Mouse (Mus musculus) hindlimb bud, embryonic 11.5 days (tissue): ENCODE results near the gene Gm20219.

ENCODE experiments used
- DNase-seq: peaks from one replicate; pipeline ENCODE4 v3.0.0-alpha.2; 2012; ENCODE audit warnings: low read depth, low spot score; ENCODE audit errors: extremely low spot score

The Gm20219 gene

GRCm38 (mm10) chr17:56558448-56558847 is 4.3 kb upstream of the Gm20219 start:
- peak; percentile 41 for DNase-seq

GRCm38 (mm10) chr17:56552781-56553363 is 1.3 kb downstream of the Gm20219 start:
- DNase-seq: peak; percentile 78

DNA sequence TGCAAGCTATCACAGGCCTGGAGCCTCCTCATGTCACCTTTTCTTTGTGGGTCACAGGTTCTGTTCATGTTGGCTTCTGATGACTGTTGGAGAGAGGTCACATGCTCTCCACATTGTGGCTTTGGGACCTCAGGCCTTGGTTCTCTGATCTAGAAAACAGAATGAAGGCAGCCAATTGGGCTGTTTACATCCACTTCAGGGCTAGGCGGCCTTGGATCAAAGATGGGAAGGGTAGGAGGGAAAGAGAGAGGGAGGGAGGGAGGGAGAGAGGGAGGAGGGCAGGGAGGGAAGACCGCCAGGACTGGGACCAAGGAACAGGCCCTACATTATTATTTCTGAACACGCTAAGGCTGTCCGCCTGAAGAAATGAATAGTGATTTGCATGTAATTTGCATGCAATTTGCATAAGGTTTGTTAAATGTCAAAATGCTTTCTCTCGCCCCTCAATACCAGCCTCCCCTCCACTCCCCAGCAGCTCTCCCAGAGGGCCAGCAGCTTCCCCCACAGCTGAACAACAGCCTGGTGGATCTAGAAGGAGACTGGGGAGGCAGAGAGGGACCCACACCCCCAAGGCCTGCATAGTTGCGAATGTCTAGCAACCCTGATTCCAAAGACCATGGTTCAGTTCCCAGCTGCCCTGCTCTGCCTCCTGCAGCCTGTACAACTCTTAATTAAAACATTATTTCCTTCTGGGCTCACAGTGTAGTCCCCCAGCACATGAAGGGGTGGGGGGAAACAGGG is 2.2 kb downstream of the Gm20219 start:
- DNase-seq: no peak

DNA sequence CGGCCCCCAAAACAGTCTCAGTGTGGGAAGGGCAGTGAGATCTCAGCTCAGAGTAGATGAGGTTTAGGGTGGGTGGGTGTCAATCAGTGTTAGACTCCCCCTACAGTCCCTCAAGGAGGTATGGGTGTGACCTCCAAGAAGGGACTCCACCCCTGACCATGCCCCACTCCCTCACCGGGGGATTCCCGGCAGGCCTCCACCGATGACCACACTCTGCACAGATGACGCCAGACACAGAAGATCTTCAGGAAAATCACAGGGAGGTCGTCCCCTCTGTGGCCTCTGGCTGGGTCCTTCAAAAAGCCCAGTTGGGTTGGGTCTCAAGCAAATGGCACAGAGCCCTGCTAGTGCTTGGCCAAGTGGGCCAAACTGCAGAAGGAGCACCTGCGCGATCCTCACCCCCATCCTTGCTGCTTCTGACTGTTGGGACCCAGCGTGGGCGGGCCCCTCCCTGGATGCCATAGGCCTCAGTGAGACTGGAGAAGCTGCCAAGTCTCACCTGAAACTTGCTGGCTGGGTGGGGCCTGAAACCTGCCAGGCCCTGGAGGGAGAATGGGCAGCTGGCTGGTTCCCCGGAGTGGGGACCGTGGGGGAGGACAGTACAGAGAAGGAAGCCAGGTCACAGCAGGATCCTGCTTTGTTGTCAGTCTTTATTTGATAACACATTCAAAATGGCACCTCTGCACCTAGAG is 3.3 kb downstream of the Gm20219 start:
- DNase-seq: no peak

DNA sequence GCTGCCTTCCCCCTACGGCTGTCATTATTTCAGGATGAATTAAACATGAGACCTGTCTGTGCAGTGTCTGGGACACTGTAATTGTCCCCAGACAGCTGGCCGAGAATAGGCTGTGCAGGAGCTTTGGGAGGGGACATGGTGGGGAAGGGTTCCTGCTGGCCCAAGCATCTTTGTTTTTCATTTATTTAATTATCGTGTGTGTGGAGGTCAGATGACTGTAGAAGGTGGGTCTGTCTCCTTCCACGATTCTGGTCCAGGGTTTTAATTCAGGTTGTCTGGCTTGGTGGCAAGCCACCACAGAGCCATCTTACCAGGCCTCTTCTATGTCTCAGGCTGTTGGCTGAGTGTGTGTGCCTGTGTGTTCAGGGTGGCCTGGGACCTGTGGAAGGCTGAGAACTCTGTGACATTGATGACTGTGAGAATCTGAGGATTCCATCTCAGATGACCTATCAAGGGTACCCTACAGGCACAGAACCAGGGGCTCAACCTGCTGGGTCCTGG is 5.5 kb downstream of the Gm20219 start:
- DNase-seq: no peak

DNA sequence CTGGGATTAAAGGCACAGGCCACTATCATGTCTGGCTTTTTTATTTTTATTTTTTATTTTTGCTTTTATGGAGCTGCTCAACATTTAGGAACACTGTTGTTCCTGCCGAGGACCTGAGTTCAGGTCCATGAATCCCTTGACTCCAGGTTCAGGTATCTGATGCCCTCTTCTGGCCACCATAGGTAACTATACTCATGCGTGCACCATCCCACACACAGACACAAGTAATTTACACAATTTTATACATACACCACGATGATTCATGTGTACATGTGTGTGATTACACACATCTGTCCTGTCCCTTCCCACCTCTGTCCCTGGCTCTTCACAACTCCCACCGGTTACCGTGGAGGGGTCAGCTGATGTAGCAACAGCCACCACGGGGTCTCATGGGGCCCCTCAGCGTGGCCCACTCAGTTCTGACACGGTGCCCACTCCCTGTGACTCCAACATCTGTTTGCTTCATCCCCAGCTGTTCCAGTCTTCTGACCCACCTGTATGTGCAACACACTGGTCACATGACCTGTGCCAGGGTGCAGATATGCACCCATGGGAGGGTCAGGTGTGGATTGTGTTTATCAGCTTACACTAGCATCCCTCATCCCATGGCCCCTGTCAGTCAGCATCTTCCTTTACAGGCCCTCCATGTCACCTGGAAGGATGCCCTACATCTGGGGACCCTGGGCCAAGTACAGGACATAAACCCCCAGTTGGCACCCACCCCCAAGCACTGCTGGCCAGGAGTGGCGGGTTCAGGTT is 6.2 kb downstream of the Gm20219 start:
- DNase-seq: no peak

DNA sequence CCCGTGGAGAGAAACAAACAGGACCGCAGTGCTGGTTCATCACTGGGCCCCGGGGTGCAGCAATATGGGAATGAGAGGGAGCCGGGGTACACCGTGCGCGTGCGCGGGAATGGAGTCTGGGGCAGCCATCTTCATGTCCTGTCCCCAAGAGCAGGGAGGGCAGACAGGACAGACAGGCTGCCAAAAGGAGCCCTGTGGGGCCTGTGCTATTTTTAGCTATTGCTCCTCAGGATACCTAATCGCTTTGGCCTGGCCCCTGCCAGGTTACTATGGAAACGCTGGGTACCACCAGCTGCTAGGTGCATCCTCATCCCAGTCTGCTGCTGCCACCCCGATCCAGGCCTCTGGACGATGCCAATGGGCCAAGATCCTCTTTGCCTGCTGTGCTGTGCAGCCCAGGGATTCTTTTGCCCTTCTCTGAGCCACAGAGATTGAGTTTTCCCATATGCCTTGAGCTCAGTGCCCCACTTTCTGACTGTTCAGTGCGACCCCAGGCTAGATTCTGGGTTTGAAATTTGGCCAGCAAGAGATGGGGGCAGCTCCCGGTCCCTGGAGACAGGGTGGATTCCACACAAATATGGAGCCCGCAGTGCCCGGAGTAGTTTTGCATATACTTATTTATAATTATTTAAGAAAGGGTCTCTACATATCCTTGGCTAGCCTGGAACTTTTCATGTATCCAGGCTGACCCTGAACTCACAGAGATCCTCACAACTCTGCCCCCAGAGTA is 6.9 kb downstream of the Gm20219 start:
- DNase-seq: no peak

DNA sequence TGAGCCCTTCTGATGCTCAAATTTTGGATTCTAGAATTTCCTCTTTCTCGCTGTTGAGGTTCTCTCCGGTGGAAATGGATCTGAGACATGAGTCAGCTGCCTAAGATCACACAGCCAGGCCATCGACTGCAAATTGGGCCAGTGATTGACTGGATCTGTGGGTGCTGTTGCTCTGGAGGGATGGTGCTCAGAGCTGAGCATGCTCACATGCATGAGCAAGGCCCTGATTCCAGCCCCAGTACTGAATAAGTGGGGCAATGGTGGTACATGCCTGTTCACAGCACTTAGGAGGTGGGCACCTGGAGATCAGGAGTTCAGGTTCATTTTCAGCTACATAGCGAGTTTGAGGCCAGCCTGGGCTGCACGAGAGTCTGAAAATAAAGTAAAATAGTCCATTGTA is 7.6 kb downstream of the Gm20219 start:
- no peak for DNase-seq

DNA sequence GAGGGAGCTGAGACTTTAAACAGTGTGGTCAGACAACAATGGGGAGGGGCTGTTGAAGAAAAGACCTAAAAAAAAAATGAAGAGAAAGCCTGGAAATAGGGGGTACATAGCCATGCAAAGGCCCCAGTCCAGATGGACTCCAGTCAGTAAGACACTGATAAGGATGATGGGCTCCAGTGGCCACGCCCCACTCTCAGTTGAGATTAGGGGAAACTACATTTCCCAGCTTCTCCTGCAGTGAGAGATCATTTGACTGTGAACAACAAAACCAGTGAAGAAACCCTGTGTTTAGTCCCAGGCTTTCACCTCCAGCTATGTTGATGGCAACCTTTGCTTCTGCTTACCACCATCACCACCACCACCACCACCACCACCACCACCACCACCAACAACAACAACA is 8.2 kb downstream of the Gm20219 start:
- DNase-seq: no peak

- no peak for DNase-seq
Measured at GRCm38 (mm10) chr17:56544699-56545387, 9.3 kb downstream of the Gm20219 start.

GRCm38 (mm10) chr17:56543684-56544224 is 10.4 kb downstream of the Gm20219 start:
- DNase-seq: no peak

- DNase-seq: no peak
Measured at GRCm38 (mm10) chr17:56542736-56543135, 11.5 kb downstream of the Gm20219 start.

GRCm38 (mm10) chr17:56540562-56540975 is 13.6 kb downstream of the Gm20219 start:
- DNase-seq: no peak

DNA sequence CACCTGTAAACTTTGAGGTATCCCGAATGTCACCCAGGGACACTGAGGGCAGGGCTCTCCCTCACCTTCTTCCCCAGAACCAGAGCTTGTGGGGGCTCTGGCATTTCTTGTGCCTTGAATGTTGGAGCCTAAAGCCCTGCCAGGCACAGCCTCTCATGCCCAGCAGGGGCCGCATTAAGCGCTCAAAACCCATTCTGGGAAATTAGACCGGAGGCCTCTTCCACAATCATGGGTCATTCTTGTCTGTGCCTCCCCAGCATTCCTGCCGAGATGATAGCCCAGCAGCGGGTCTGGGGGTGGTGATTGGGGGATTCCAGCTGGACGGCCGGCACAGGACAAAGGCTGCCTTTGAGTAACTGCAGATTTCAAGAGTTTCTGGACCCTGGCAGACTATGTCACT is 16.3 kb downstream of the Gm20219 start:
- no peak for DNase-seq

GRCm38 (mm10) chr17:56536874-56537273 is 17.3 kb downstream of the Gm20219 start:
- DNase-seq: no peak

DNA sequence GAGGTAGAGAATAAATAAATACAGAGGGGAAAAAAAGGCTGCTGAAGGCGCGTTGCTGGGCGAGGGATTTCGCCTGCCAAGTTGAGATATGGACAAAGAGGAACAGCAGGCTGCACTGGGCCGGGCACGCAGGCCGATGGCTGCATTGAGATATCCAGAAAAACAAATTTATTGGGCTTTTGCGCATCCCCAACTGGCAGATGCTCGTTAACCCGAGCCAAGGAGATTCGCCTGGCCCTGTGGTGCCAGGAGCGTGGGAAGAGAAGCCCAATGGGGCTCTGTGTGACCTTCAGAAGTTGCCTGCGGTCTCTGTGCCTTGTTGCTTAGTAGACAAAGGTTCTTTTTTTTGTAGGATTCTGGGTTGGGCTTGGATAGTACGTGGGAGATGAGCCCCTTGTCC is 18.0 kb downstream of the Gm20219 start:
- no peak for DNase-seq

GRCm38 (mm10) chr17:56524943-56525342 is 29.2 kb downstream of the Gm20219 start:
- DNase-seq: no peak

DNA sequence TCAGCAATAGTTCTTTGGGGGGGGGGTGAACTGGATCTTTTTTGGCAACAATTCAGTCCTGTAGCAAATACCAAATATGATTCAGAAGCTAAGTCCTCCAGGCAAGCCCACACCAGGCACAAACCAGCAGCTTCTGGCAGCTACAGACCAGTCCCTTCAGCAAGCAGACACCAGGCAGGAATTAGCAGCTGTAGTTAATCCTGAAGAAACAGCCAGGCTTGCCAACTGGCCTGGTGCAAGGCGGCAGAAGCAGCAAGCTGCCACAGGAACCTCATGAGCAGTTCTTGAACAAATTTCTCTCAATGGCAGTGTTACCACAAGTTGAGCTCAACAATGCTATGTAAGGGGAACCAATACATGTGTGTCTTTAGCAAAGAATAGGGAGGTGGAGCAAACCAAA is 31.4 kb downstream of the Gm20219 start:
- no peak for DNase-seq

GRCm38 (mm10) chr17:56515690-56516410 is 38.3 kb downstream of the Gm20219 start:
- no peak for DNase-seq
